Comparison of ENCODE assay signal across 9 mouse cellular contexts in genomic region chr17:47143898-47144297, GRCm38 (mm10).
DNase-seq lines count a peak whose midpoint lies in the region; ATAC-seq and TF ChIP-seq lines count a peak whose summit lies in the region.
"Had no signal": no experiment of that assay in that cellular context is flagged by ENCODE, and none has a peak within 500 bp of the region (broad histone marks: within the 10 kb centered on the region; RNA-seq: fewer than 3 reads in every experiment).

No protein-coding gene starts in this region.

- H3K9ac ChIP-seq in forebrain, embryonic 13.5 days, result 0 out of 2 replicates have a peak overlapping the region, but pooled peaks have one; percentile 37
- H3K9ac ChIP-seq in forebrain, embryonic 11.5 days (ENCODE audit: low read length), result no peak overlapping the region
- no peak overlapping the region for H3K9ac ChIP-seq in lung, embryonic 15.5 days
- H3K9ac ChIP-seq in intestine, postnatal 0 days (ENCODE audit: low read depth, low read length), result no peak overlapping the region
- H3K9ac ChIP-seq in stomach, embryonic 14.5 days (replicated peaks; ENCODE audit: low read depth, low read length), result no peak overlapping the region

- H3K4me1 ChIP-seq in forebrain, embryonic 13.5 days, result peaks cover 61% of the 10 kb centered on the region
- H3K4me1 ChIP-seq in forebrain, embryonic 11.5 days (replicated peaks; ENCODE audit: control insufficient read depth, insufficient read depth, low read length), result peaks cover 9% of the 10 kb centered on the region; the same call in 1 of the 2 replicates
- peaks cover 57% of the 10 kb centered on the region for H3K4me1 ChIP-seq in lung, embryonic 15.5 days
- peaks cover 9% of the 10 kb centered on the region; the same call in 1 of the 2 replicates for H3K4me1 ChIP-seq in intestine, postnatal 0 days (replicated peaks; ENCODE audit: control insufficient read depth, insufficient read depth, low read length)
- peaks cover 39% of the 10 kb centered on the region for H3K4me1 ChIP-seq in stomach, embryonic 14.5 days (ENCODE audit: control insufficient read depth, insufficient read depth, low read length)

- no peaks in the 10 kb centered on the region for H3K27me3 ChIP-seq in forebrain, embryonic 13.5 days
- H3K27me3 ChIP-seq in forebrain, embryonic 11.5 days (ENCODE audit: control insufficient read depth, insufficient read depth, low read length), result no peaks in the 10 kb centered on the region
- no peaks in the 10 kb centered on the region for H3K27me3 ChIP-seq in lung, embryonic 15.5 days
- no peaks in the 10 kb centered on the region for H3K27me3 ChIP-seq in intestine, postnatal 0 days (replicated peaks; ENCODE audit: control insufficient read depth, insufficient read depth, low read length)
- H3K27me3 ChIP-seq in stomach, embryonic 14.5 days (ENCODE audit: control insufficient read depth, insufficient read depth, low read length), result no peaks in the 10 kb centered on the region

- H3K9me3 ChIP-seq in forebrain, embryonic 13.5 days (replicated peaks), result no peaks in the 10 kb centered on the region
- no peaks in the 10 kb centered on the region for H3K9me3 ChIP-seq in forebrain, embryonic 11.5 days (ENCODE audit: control insufficient read depth, low read length)
- H3K9me3 ChIP-seq in lung, embryonic 15.5 days, result no peaks in the 10 kb centered on the region
- H3K9me3 ChIP-seq in intestine, postnatal 0 days (ENCODE audit: control insufficient read depth), result no peaks in the 10 kb centered on the region
- H3K9me3 ChIP-seq in stomach, embryonic 14.5 days (ENCODE audit: control insufficient read depth, low read depth, low read length), result no peaks in the 10 kb centered on the region

- peak overlapping the region; percentile 74 for H3K4me3 ChIP-seq in forebrain, embryonic 13.5 days
- H3K4me3 ChIP-seq in forebrain, embryonic 11.5 days (ENCODE audit: low read depth, low read length), result no peak overlapping the region
- H3K4me3 ChIP-seq in lung, embryonic 15.5 days, result peak overlapping the region; percentile 74
- H3K4me3 ChIP-seq in intestine, postnatal 0 days (ENCODE audit: low read depth, low read length), result no peak overlapping the region
- 0 out of 2 replicates have a peak overlapping the region, but pooled peaks have one; percentile 70 for H3K4me3 ChIP-seq in stomach, embryonic 14.5 days (ENCODE audit: low read depth, low read length)

- H3K36me3 ChIP-seq in forebrain, embryonic 13.5 days (ENCODE audit: poor library complexity, severe bottlenecking), result 0 out of 2 replicates have a peak, but pooled peaks cover 3% of the 10 kb centered on the region
- H3K36me3 ChIP-seq in forebrain, embryonic 11.5 days (ENCODE audit: control insufficient read depth, insufficient read depth, low read length), result no peaks in the 10 kb centered on the region
- no peaks in the 10 kb centered on the region for H3K36me3 ChIP-seq in lung, embryonic 15.5 days
- H3K36me3 ChIP-seq in intestine, postnatal 0 days (ENCODE audit: control insufficient read depth, insufficient read depth), result no peaks in the 10 kb centered on the region
- H3K36me3 ChIP-seq in stomach, embryonic 14.5 days (ENCODE audit: control insufficient read depth, insufficient read depth, low read length), result no peaks in the 10 kb centered on the region; the same call in 1 of the 2 replicates

- WGBS in forebrain, embryonic 13.5 days, result 62% methylated on average over 7 of the region's 7 CpGs
- 76% methylated on average over 7 of the region's 7 CpGs for WGBS in forebrain, embryonic 11.5 days
- 43% methylated on average over 7 of the region's 7 CpGs for WGBS in lung, embryonic 15.5 days
- WGBS in intestine, postnatal 0 days, result 51% methylated on average over 7 of the region's 7 CpGs
- WGBS in stomach, embryonic 14.5 days, result 34% methylated on average over 7 of the region's 7 CpGs

- no peak for TF ChIP-seq CTCF in intestine, postnatal 0 days (IDR thresholded peaks at IDR 0.05; ENCODE audit: low read depth)

- peak overlapping the region; percentile 54 for H3K27ac ChIP-seq in forebrain, embryonic 13.5 days
- H3K27ac ChIP-seq in forebrain, embryonic 11.5 days (ENCODE audit: low read depth, low read length), result no peak overlapping the region
- peak overlapping the region; percentile 59; the same call in 1 of the 2 replicates for H3K27ac ChIP-seq in lung, embryonic 15.5 days
- H3K27ac ChIP-seq in intestine, postnatal 0 days (ENCODE audit: low read depth, low read length), result no peak overlapping the region
- H3K27ac ChIP-seq in stomach, embryonic 14.5 days (ENCODE audit: low read length), result peak overlapping the region; percentile 2; the same call in 1 of the 2 replicates

- no peak for DNase-seq in forebrain, embryonic 11.5 days (ENCODE audit: low spot score)
- DNase-seq in lung, adult 18-20 months, result no peak
- no peak for DNase-seq in embryo, embryonic 9.5 days (ENCODE audit: extremely low spot score)
- no peak for DNase-seq in embryo, embryonic 10 days (ENCODE audit: low spot score)

- peak overlapping the region; percentile 93 for H3K4me2 ChIP-seq in forebrain, embryonic 13.5 days
- no peak overlapping the region for H3K4me2 ChIP-seq in forebrain, embryonic 11.5 days (ENCODE audit: low read depth, low read length, severe bottlenecking)
- peak overlapping the region; percentile 83 for H3K4me2 ChIP-seq in lung, embryonic 15.5 days
- peak overlapping the region; percentile 7; the same call in 1 of the 2 replicates for H3K4me2 ChIP-seq in intestine, postnatal 0 days (replicated peaks; ENCODE audit: low read depth)
- H3K4me2 ChIP-seq in stomach, embryonic 14.5 days (replicated peaks; ENCODE audit: low read depth, low read length), result peak overlapping the region; percentile 65
- H3K4me2 ChIP-seq: liver, embryonic 11.5 days had no signal

- no peak for ATAC-seq in forebrain, embryonic 13.5 days
- no peak for ATAC-seq in forebrain, embryonic 11.5 days (replicated peaks; ENCODE audit: low FRiP score)
- no peak for ATAC-seq in lung, embryonic 15.5 days (ENCODE audit: borderline replicate concordance, extremely low read depth, low FRiP score, low TSS enrichment)
- no peak for ATAC-seq in intestine, postnatal 0 days
- ATAC-seq in stomach, embryonic 14.5 days (ENCODE audit: insufficient number of reproducible peaks, insufficient read depth, low FRiP score, low read depth), result no peak

Comparison
In these comparisons a context has a peak if more than half of its experiments do, and no peak if none do; other contexts are left out.
1. H3K27ac ChIP-seq: peak in forebrain, embryonic 13.5 days (single experiment), lung, embryonic 15.5 days (single experiment) and stomach, embryonic 14.5 days (single experiment); none in forebrain, embryonic 11.5 days (single experiment) and intestine, postnatal 0 days (single experiment).
2. H3K4me3 ChIP-seq: peak in forebrain, embryonic 13.5 days (single experiment), lung, embryonic 15.5 days (single experiment) and stomach, embryonic 14.5 days (single experiment); none in forebrain, embryonic 11.5 days (single experiment) and intestine, postnatal 0 days (single experiment).